Mouse (Mus musculus) megakaryocyte, embryonic 14.5 days (primary cell): Measurements from ENCODE around the gene Wrap53. TPM values are rescaled to one million over a fixed set of nuclear protein-coding genes. Genes with fewer than 3 reads are reported as not detected.
A peak's percentile ranks its signal among the peaks of the same experiment; 100 is the strongest.

Experiments
- H3K27me3 ChIP-seq: replicated peaks from 2 replicates; pipeline ENCODE3; 2012; ENCODE audit warnings: inconsistent platforms
- H3K36me3 ChIP-seq: replicated peaks from 2 replicates; pipeline ENCODE3; 2012; ENCODE audit warnings: low read length, inconsistent platforms, mixed read lengths
- H3K4me1 ChIP-seq: 2 replicates; pipeline ENCODE4 v1.6.1; 2012; ENCODE audit warnings: inconsistent platforms
- H3K4me3 ChIP-seq: replicated peaks from 2 replicates; pipeline ENCODE3; 2012; ENCODE audit warnings: moderate library complexity, mild to moderate bottlenecking, inconsistent platforms
- H3K9me3 ChIP-seq: 2 replicates; pipeline ENCODE4 v1.6.1; 2012; ENCODE audit warnings: inconsistent platforms
- FLI1 ChIP-seq: IDR thresholded peaks from 2 replicates; pipeline ENCODE4 v1.6.1; 2012; ENCODE audit warnings: low read length, inconsistent platforms, mixed read lengths
- GATA1 ChIP-seq: IDR thresholded peaks from 3 replicates; pipeline ENCODE4 v1.6.1; 2012; ENCODE audit warnings: mixed read lengths, low read length, inconsistent platforms, borderline replicate concordance
- polyA plus RNA-seq: library from polyadenylated mRNA; stranded (reverse); fragments of >175 nt; gene quantifications from 2 replicates; pipeline ENCODE4 v1.2.3, GENCODE M21; 2012; ENCODE audit warnings: low replicate concordance; ENCODE audit not compliant: insufficient read depth

The Wrap53 gene
- polyA plus RNA-seq, 1 experiment, result 19.7 TPM

- Histone ChIP-seq H3K4me3 (peak overlapping the region; percentile 50), H3K27me3 (no peaks in the 10 kb centered on the region), H3K36me3 (peaks cover 62% of the 10 kb centered on the region), H3K9me3 (no peaks in the 10 kb centered on the region), H3K4me1 (peaks cover 75% of the 10 kb centered on the region)
- TF ChIP-seq FLI1, result no peak
- TF ChIP-seq GATA1, result no peak
Measured at GRCm38 (mm10) chr11:69584937-69585336, 4.9 kb upstream of the Wrap53 start.

- peaks cover 66% of the 10 kb centered on the region for H3K4me1 ChIP-seq
Measured at GRCm38 (mm10) chr11:69584008-69584407, 4.0 kb upstream of the Wrap53 start.

GRCm38 (mm10) chr11:69582230-69582805 is 2.3 kb upstream of the Wrap53 start:
- H3K4me1 ChIP-seq, result peaks cover 65% of the 10 kb centered on the region

More at GRCm38 (mm10) chr11:69584008-69584407, 4.0 kb upstream of the Wrap53 start:
- TF ChIP-seq FLI1 (no peak), GATA1 (no peak)
- peaks cover 53% of the 10 kb centered on the region for H3K36me3 ChIP-seq
- no peak overlapping the region for H3K4me3 ChIP-seq
- no peaks in the 10 kb centered on the region for H3K27me3 ChIP-seq
- no peaks in the 10 kb centered on the region for H3K9me3 ChIP-seq

GRCm38 (mm10) chr11:69581814-69582213 is 1.8 kb upstream of the Wrap53 start:
- H3K4me3 ChIP-seq, result peak overlapping the region; percentile 100
- TF ChIP-seq FLI1, result no peak
- no peak for TF ChIP-seq GATA1
- H3K27me3 ChIP-seq, result no peaks in the 10 kb centered on the region
- no peaks in the 10 kb centered on the region for H3K9me3 ChIP-seq
- peaks cover 68% of the 10 kb centered on the region for H3K4me1 ChIP-seq
- peaks cover 42% of the 10 kb centered on the region for H3K36me3 ChIP-seq

More at GRCm38 (mm10) chr11:69582230-69582805, 2.3 kb upstream of the Wrap53 start:
- TF ChIP-seq GATA1 (no peak), FLI1 (no peak)
- no peaks in the 10 kb centered on the region for H3K27me3 ChIP-seq
- H3K4me3 ChIP-seq, result peak overlapping the region; percentile 100
- no peaks in the 10 kb centered on the region for H3K9me3 ChIP-seq
- peaks cover 41% of the 10 kb centered on the region for H3K36me3 ChIP-seq

- Histone ChIP-seq H3K9me3 (no peaks in the 10 kb centered on the region), H3K4me1 (peaks cover 68% of the 10 kb centered on the region), H3K36me3 (peaks cover 41% of the 10 kb centered on the region)
Measured at GRCm38 (mm10) chr11:69581147-69581688, 1.2 kb upstream of the Wrap53 start.

GRCm38 (mm10) chr11:69580572-69581146 is 604 bp upstream of the Wrap53 start:
- peak overlapping the region; percentile 100 for H3K4me3 ChIP-seq
- H3K9me3 ChIP-seq, result no peaks in the 10 kb centered on the region
- peaks cover 68% of the 10 kb centered on the region for H3K4me1 ChIP-seq
- H3K27me3 ChIP-seq, result no peaks in the 10 kb centered on the region
- TF ChIP-seq GATA1, result no peak
- no peak for TF ChIP-seq FLI1
- peaks cover 43% of the 10 kb centered on the region for H3K36me3 ChIP-seq

More at GRCm38 (mm10) chr11:69581147-69581688, 1.2 kb upstream of the Wrap53 start:
- no peak; the same call in 1 of the 2 replicates for TF ChIP-seq FLI1
- TF ChIP-seq GATA1, result no peak
- Histone ChIP-seq H3K27me3 (no peaks in the 10 kb centered on the region), H3K4me3 (peak overlapping the region; percentile 100)

- Histone ChIP-seq H3K36me3 (peaks cover 50% of the 10 kb centered on the region), H3K4me3 (peak overlapping the region; percentile 100), H3K4me1 (peaks cover 68% of the 10 kb centered on the region), H3K9me3 (no peaks in the 10 kb centered on the region), H3K27me3 (no peaks in the 10 kb centered on the region)
- no peak for TF ChIP-seq FLI1
Measured at GRCm38 (mm10) chr11:69579128-69580017, 682 bp downstream of the Wrap53 start.

- peaks cover 49% of the 10 kb centered on the region for H3K36me3 ChIP-seq
- H3K9me3 ChIP-seq, result no peaks in the 10 kb centered on the region
- peaks cover 64% of the 10 kb centered on the region for H3K4me1 ChIP-seq
- peak overlapping the region; percentile 100 for H3K4me3 ChIP-seq
- H3K27me3 ChIP-seq, result no peaks in the 10 kb centered on the region
- no peak for TF ChIP-seq GATA1
- no peak for TF ChIP-seq FLI1
Measured at GRCm38 (mm10) chr11:69578301-69578700, 1.8 kb downstream of the Wrap53 start.

GRCm38 (mm10) chr11:69576307-69576706 is 3.7 kb downstream of the Wrap53 start:
- H3K4me1 ChIP-seq, result peaks cover 67% of the 10 kb centered on the region
- TF ChIP-seq FLI1 (no peak), GATA1 (no peak)

GRCm38 (mm10) chr11:69575220-69575619 is 4.8 kb downstream of the Wrap53 start:
- Histone ChIP-seq H3K36me3 (peaks cover 72% of the 10 kb centered on the region), H3K27me3 (no peaks in the 10 kb centered on the region), H3K4me3 (no peak overlapping the region), H3K9me3 (no peaks in the 10 kb centered on the region), H3K4me1 (peaks cover 67% of the 10 kb centered on the region)
- TF ChIP-seq GATA1 (no peak), FLI1 (no peak)

More at GRCm38 (mm10) chr11:69576307-69576706, 3.7 kb downstream of the Wrap53 start:
- Histone ChIP-seq H3K36me3 (peaks cover 61% of the 10 kb centered on the region), H3K4me3 (peak overlapping the region; percentile 76), H3K9me3 (no peaks in the 10 kb centered on the region), H3K27me3 (no peaks in the 10 kb centered on the region)
